Mouse (Mus musculus): ENCODE measurements around the gene Madcam1. TPM values are rescaled to one million over a fixed set of nuclear protein-coding genes. Genes with fewer than 3 reads are reported as not detected.

The Madcam1 gene
- total and polyA plus RNA-seq, 3 experiments, result 61.9 to 171 (median 110) TPM

DNA sequence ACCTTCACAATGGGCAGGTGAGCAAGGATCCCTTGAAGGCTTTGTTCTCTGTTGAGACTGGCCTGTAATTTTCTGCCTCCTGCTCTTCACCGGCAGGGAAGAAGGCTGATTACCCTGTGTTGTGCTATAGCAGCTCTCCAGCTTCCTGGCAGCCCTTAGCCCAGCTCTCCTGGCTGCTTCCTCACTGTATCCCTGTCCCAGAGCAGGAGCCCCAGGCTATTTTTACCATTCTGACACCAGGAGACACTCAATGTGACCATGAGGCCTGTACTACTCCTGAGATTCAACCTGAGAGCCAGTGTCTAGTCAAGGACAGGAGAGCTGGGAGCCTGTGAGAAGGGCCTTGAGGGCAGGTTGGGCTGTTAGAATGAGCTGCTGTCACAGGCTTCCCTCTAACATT, 22.3 kb downstream of the Madcam1 start:
- H3K9me3 ChIP-seq (replicated peaks; ENCODE audit: low read length), result no peaks in the 10 kb centered on the region
- no peak overlapping the region for H3K4me3 ChIP-seq (replicated peaks in 1 of 3; ENCODE audit: low read depth in 2 of 3, low read length in 2 of 3, poor library complexity in 1 of 3)
- H3K4me2 ChIP-seq (ENCODE audit: insufficient read depth, low read depth, poor library complexity, severe bottlenecking), result no peak overlapping the region
- peaks cover 15 to 32% of the 10 kb centered on the region in 2 experiments for H3K4me1 ChIP-seq (ENCODE audit: control insufficient read depth in 1 of 2, insufficient read depth in 2 of 2)
- in situ Hi-C loops (cut with MboI; ENCODE audit: low pct_ligation_motif_present, low pct_unique_long_range_greater_than_20kb, low sequenced_read_pairs), result no loop called here
- no peaks in the 10 kb centered on the region for H3K27me3 ChIP-seq (replicated peaks)
- peaks cover 47 to 64% of the 10 kb centered on the region in 2 experiments for H3K36me3 ChIP-seq (replicated peaks in 1 of 2; ENCODE audit: control insufficient read depth in 1 of 2, insufficient read depth in 1 of 2, low read length in 1 of 2)
- H3K9ac ChIP-seq (ENCODE audit: insufficient read depth, low read depth), result no peak overlapping the region
- peaks cover 31% of the 10 kb centered on the region for H3K79me2 ChIP-seq (replicated peaks; ENCODE audit: control insufficient read depth, extremely low read depth, insufficient read depth, poor library complexity, severe bottlenecking)
- dilution Hi-C loops (cut with MboI; ENCODE audit: extremely low pct_ligation_motif_present, extremely low pct_unique_long_range_greater_than_20kb, low sequenced_read_pairs), result no loop called here
- DNase-seq (ENCODE audit: extremely low read depth), result no peak
- no peak overlapping the region for H3K27ac ChIP-seq (ENCODE audit: insufficient read depth, low read depth)
- TF ChIP-seq NRF1 (IDR thresholded peaks at IDR 0.05; ENCODE audit: low read depth, low read length) (no peak), CTCF (conservative IDR thresholded peaks at IDR 0.05 in 1 of 2, IDR thresholded peaks at IDR 0.05 in 1 of 2; ENCODE audit: low read depth in 2 of 2, low read length in 2 of 2) (no peak), SIN3A (IDR thresholded peaks at IDR 0.05; ENCODE audit: low read length) (no peak), CHD1 (IDR thresholded peaks at IDR 0.05; ENCODE audit: low read depth, low read length) (no peak), ETS1 (conservative IDR thresholded peaks at IDR 0.05; ENCODE audit: low read depth, low read length) (no peak)

DNA sequence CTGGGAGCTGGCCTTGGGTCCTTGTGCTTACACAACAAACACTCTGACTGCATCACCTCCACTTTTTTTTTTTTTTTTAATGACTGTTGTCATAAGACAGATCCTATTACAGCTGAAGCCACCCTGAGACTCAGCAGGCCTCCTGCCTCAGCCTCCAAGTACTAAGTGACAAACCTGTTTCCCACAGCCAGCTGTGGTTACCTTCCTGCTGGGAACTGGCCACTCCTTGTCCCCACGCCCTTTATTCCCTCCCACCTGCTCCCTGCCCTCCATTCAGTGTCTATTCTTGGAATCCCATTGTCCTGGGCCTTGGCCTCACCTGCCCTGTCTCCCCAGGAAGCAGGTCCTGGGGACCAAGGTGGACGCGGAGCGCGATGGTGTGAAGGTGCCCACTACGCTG, 23.2 kb downstream of the Madcam1 start:
- Histone ChIP-seq H3K79me2 (replicated peaks; ENCODE audit: control insufficient read depth, extremely low read depth, insufficient read depth, poor library complexity, severe bottlenecking) (peaks cover 26% of the 10 kb centered on the region), H3K4me1 (ENCODE audit: control insufficient read depth in 1 of 2, insufficient read depth in 2 of 2) (peaks cover 15 to 32% of the 10 kb centered on the region in 2 experiments), H3K27ac (ENCODE audit: insufficient read depth, low read depth) (no peak overlapping the region), H3K9me3 (replicated peaks; ENCODE audit: low read length) (peaks cover 6% of the 10 kb centered on the region), H3K27me3 (replicated peaks) (no peaks in the 10 kb centered on the region), H3K4me2 (ENCODE audit: insufficient read depth, low read depth, poor library complexity, severe bottlenecking) (no peak overlapping the region), H3K4me3 (replicated peaks in 1 of 3; ENCODE audit: low read depth in 2 of 3, low read length in 2 of 3, poor library complexity in 1 of 3) (no peak overlapping the region), H3K9ac (ENCODE audit: insufficient read depth, low read depth) (no peak overlapping the region), H3K36me3 (replicated peaks in 1 of 2; ENCODE audit: control insufficient read depth in 1 of 2, insufficient read depth in 1 of 2, low read length in 1 of 2) (peaks cover 47 to 70% of the 10 kb centered on the region in 2 experiments)
- in situ Hi-C loops (cut with MboI; ENCODE audit: low pct_ligation_motif_present, low pct_unique_long_range_greater_than_20kb, low sequenced_read_pairs), result no loop called here
- TF ChIP-seq POLR2A (IDR thresholded peaks at IDR 0.05; ENCODE audit: low read depth, low read length) (no peak), MAFK (IDR thresholded peaks at IDR 0.05; ENCODE audit: insufficient replicate concordance, low read length) (no peak), ZNF384 (IDR thresholded peaks at IDR 0.05; ENCODE audit: low read depth, low read length) (no peak), CHD1 (IDR thresholded peaks at IDR 0.05; ENCODE audit: low read depth, low read length) (no peak), HCFC1 (IDR thresholded peaks at IDR 0.05; ENCODE audit: low read depth, low read length) (no peak)
- no peak for DNase-seq (ENCODE audit: extremely low read depth)
- dilution Hi-C loops (cut with MboI; ENCODE audit: extremely low pct_ligation_motif_present, extremely low pct_unique_long_range_greater_than_20kb, low sequenced_read_pairs), result no loop called here

DNA sequence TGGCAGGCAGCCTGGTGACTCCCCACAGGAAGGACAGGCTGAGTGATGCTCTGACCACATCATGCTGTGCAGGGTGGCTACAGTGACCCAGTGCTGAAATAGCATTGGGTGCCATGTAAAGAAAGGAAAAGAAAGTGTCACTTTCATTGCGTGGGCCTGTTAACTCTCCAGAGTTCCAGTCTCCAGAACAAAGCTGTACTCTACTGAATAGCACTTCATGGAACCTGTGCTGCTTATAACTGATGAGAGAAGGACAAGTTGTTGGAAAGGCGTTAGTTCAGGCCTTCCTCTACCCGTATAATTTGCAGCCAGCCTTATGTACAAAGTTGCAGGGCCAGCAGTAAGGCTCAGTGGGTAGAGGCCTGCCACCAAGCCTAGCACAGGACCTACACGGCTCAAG, 24.4 kb downstream of the Madcam1 start, which contains the start of gene Gzmm:
Gzmm (plus strand) TSS at position 301 of the 400 bp plus-strand sequence.
- Histone ChIP-seq H3K9me3 (replicated peaks; ENCODE audit: low read length) (peaks cover 6% of the 10 kb centered on the region), H3K27ac (ENCODE audit: insufficient read depth, low read depth) (no peak within 1 kb of the TSS), H3K9ac (ENCODE audit: insufficient read depth, low read depth) (no peak within 1 kb of the TSS), H3K36me3 (replicated peaks in 1 of 2; ENCODE audit: control insufficient read depth in 1 of 2, insufficient read depth in 1 of 2, low read length in 1 of 2) (peaks cover 47 to 68% of the 10 kb centered on the region in 2 experiments), H3K4me2 (ENCODE audit: insufficient read depth, low read depth, poor library complexity, severe bottlenecking) (no peak within 1 kb of the TSS), H3K79me2 (replicated peaks; ENCODE audit: control insufficient read depth, extremely low read depth, insufficient read depth, poor library complexity, severe bottlenecking) (peaks cover 14% of the 10 kb centered on the region), H3K4me1 (ENCODE audit: control insufficient read depth in 1 of 2, insufficient read depth in 2 of 2) (peaks cover 12 to 24% of the 10 kb centered on the region in 2 experiments), H3K27me3 (replicated peaks) (no peaks in the 10 kb centered on the region), H3K4me3 (replicated peaks in 1 of 3; ENCODE audit: low read depth in 2 of 3, low read length in 2 of 3, poor library complexity in 1 of 3) (no peak within 1 kb of the TSS)
- DNase-seq (ENCODE audit: extremely low read depth), result no peak
- in situ Hi-C loops (cut with MboI; ENCODE audit: low pct_ligation_motif_present, low pct_unique_long_range_greater_than_20kb, low sequenced_read_pairs) (no loop called here), dilution Hi-C loops (cut with MboI; ENCODE audit: extremely low pct_ligation_motif_present, extremely low pct_unique_long_range_greater_than_20kb, low sequenced_read_pairs) (no loop called here)
- no peak for TF ChIP-seq CHD2 (IDR thresholded peaks at IDR 0.05; ENCODE audit: low read length)
- no peak for TF ChIP-seq MAZ (IDR thresholded peaks at IDR 0.05; ENCODE audit: low read depth, low read length)
- TF ChIP-seq SIN3A (IDR thresholded peaks at IDR 0.05; ENCODE audit: low read length), result no peak
- no peak for TF ChIP-seq HCFC1 (IDR thresholded peaks at IDR 0.05; ENCODE audit: low read depth, low read length)
- no peak for TF ChIP-seq ZNF384 (IDR thresholded peaks at IDR 0.05; ENCODE audit: low read depth, low read length)
- TF ChIP-seq USF1 (IDR thresholded peaks at IDR 0.05; ENCODE audit: low read depth, low read length), result no peak
- no peak for TF ChIP-seq IRF4 (IDR thresholded peaks at IDR 0.05; ENCODE audit: low read depth, low read length)
- no peak for TF ChIP-seq CHD1 (IDR thresholded peaks at IDR 0.05; ENCODE audit: low read depth, low read length)
- no peak for TF ChIP-seq GABPA (IDR thresholded peaks at IDR 0.05; ENCODE audit: insufficient replicate concordance, low read depth, low read length)
- no peak for TF ChIP-seq JUND (conservative IDR thresholded peaks at IDR 0.05; ENCODE audit: low read depth, low read length)
- no peak for TF ChIP-seq RAD21 (IDR thresholded peaks at IDR 0.05; ENCODE audit: low read depth, low read length)
- no peak for TF ChIP-seq NELFE (IDR thresholded peaks at IDR 0.05; ENCODE audit: low read depth, low read length)
- TF ChIP-seq ZKSCAN1 (IDR thresholded peaks at IDR 0.05; ENCODE audit: borderline replicate concordance, low read depth, low read length), result no peak
- TF ChIP-seq KAT2A (IDR thresholded peaks at IDR 0.05; ENCODE audit: insufficient replicate concordance, low read length), result no peak
- TF ChIP-seq MAX (IDR thresholded peaks at IDR 0.05; ENCODE audit: low read length), result no peak
- no peak for TF ChIP-seq SMC3 (IDR thresholded peaks at IDR 0.05; ENCODE audit: low read depth, low read length)
